Mouse (Mus musculus): ENCODE measurements around the gene Mvk. TPM values are rescaled to one million over a fixed set of nuclear protein-coding genes. Genes with fewer than 3 reads are reported as not detected.
A peak's percentile ranks its signal among the peaks of the same experiment; 100 is the strongest.

Gene Mvk
- polyA plus RNA-seq, 1 experiment from 2014 or later = 28.4 TPM

DNA sequence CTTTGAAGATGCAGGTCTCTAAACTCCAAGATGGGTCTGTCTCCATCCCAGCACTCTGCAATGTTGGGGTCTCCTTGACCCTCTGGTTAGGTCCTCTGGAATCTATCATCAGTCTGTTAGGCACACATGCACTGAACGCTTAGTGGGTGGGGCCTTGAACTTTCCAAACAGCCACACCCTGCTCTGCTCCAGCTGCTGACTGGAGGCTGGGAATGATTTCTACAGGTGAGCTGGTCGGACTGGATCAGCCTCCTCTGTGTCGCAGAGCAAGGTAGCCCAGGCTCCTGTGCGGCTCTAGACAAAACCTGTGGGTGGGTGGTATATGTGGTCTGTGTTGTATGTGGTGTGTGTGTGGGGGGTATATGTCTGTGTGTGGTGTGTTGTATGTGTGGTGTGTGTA, 4.9 kb downstream of the Mvk start:
- in situ Hi-C loops (cut with MboI; ENCODE audit: low pct_unique_long_range_greater_than_20kb) = no loop called here
- TF ChIP-seq CTCF (IDR thresholded peaks at IDR 0.05) = no peak
- DNase-seq (ENCODE audit: low read depth, low spot score) (no peak), ATAC-seq (no peak)
- CTCF ChIA-PET = interaction anchor here (1.0 kb wide), 1 partner anchor 12 kb away, joined by 3 read pairs; no protein-coding TSS in a partner anchor
- POLR2A ChIA-PET = no interaction called here
- no peaks in the 10 kb centered on the region for H3K27me3 ChIP-seq

DNA sequence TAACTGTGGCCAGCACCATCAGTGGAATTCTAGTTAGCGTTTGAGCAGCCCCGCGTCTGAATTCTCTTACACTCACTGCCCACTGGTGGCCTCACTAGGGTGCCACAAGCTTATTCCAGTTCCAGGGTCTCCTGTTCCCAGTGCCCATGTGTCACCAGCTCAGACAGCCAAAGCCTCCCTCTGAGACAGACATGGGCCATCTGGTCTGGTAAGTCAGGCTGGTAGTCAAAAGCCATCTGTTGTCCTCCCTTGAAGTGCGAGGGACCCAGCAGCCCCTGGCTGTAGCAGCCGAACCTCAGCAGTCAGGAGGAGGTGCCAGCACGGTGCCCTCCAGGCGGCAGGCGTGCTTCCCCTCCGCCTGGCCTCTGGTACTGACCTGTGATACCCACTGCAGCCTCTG, 12.2 kb downstream of the Mvk start:
- no peak for TF ChIP-seq CTCF (IDR thresholded peaks at IDR 0.05)
- H3K27me3 ChIP-seq = no peaks in the 10 kb centered on the region
- DNase-seq (ENCODE audit: low read depth, low spot score) = no peak
- ATAC-seq = no peak
- ChIA-PET POLR2A (no interaction called here), CTCF (no interaction called here)
- in situ Hi-C loops (cut with MboI; ENCODE audit: low pct_unique_long_range_greater_than_20kb) = no loop called here

DNA sequence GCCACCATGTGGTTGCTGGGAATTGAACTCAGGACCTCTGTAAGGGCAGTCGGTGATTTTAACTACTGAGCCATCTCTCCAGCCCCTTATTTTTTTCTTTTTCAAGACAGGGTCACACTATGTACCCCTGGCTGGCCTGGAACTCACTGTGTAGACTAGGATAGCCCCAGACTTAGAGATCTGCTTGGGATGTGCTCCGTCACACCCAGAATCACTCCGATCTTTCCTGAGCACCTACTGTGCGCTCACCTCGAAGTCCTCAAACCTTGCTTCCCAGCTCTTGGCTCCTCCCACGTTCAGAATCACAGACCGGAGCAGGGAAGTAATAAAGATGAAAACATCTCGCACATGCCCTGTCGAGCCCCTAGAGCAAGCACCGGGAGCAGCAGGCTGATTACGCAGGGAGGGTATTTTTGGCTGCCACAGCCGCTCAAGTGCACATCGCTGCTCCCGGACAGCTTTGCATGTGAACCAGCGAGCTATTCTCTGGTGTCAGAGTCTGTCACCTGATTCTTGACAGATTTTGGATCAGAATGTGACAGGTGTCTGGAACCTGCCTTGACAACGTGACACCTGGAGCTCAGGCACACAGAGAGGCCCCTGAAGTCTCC, 13.0 kb downstream of the Mvk start:
- TF ChIP-seq CTCF (IDR thresholded peaks at IDR 0.05) = no peak
- CTCF ChIA-PET = interaction anchor here (1.0 to 1.1 kb wide), 3 partner anchors 9 to 163 kb away, joined by 3 read pairs; no protein-coding TSS in a partner anchor
- DNase-seq (ENCODE audit: low read depth, low spot score) (no peak), ATAC-seq (no peak)
- in situ Hi-C loops (cut with MboI; ENCODE audit: low pct_unique_long_range_greater_than_20kb) = no loop called here
- H3K27me3 ChIP-seq = no peaks in the 10 kb centered on the region
- POLR2A ChIA-PET = interaction anchor here (1.0 kb wide), 1 partner anchor 42 kb away, joined by 3 read pairs; no protein-coding TSS in a partner anchor

DNA sequence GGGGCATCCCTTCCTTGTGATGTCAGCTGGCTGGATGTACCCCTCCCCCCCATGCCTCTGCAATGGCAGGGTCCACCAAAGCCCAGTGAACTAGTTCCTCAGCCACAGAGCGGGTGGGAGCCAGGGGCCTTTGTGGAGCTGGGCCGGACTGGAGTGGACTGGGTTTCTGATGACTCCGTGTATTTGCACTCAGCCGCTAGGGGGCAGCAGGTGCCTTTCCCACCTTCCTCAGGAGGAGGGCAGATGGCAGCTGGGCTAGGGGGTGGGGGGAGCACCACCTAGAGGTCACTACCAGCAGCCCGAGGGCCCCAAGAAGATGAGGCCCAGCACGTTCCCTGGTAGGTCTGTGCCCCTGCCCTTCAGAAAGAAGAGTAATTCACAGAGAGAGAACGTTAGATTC, 17.2 kb downstream of the Mvk start:
- no peak for TF ChIP-seq CTCF (IDR thresholded peaks at IDR 0.05)
- ATAC-seq (peak; percentile 31), DNase-seq (ENCODE audit: low read depth, low spot score) (peak; percentile 22)
- ChIA-PET POLR2A (interaction anchor here (0.6 kb wide), 1 partner anchor 213 kb away, joined by 3 read pairs; no protein-coding TSS in a partner anchor), CTCF (interaction anchor here (0.9 to 3.2 kb wide), 15 partner anchors 12 to 163 kb away, joined by 3 to 19 read pairs (median 4); partner anchors contain the start of genes Fam222a, Mmab and Mvk)
- in situ Hi-C loops (cut with MboI; ENCODE audit: low pct_unique_long_range_greater_than_20kb) = loop anchor here (5.0 kb wide), 2 partner anchors 101 to 146 kb away; no protein-coding TSS in a partner anchor
- no peaks in the 10 kb centered on the region for H3K27me3 ChIP-seq

DNA sequence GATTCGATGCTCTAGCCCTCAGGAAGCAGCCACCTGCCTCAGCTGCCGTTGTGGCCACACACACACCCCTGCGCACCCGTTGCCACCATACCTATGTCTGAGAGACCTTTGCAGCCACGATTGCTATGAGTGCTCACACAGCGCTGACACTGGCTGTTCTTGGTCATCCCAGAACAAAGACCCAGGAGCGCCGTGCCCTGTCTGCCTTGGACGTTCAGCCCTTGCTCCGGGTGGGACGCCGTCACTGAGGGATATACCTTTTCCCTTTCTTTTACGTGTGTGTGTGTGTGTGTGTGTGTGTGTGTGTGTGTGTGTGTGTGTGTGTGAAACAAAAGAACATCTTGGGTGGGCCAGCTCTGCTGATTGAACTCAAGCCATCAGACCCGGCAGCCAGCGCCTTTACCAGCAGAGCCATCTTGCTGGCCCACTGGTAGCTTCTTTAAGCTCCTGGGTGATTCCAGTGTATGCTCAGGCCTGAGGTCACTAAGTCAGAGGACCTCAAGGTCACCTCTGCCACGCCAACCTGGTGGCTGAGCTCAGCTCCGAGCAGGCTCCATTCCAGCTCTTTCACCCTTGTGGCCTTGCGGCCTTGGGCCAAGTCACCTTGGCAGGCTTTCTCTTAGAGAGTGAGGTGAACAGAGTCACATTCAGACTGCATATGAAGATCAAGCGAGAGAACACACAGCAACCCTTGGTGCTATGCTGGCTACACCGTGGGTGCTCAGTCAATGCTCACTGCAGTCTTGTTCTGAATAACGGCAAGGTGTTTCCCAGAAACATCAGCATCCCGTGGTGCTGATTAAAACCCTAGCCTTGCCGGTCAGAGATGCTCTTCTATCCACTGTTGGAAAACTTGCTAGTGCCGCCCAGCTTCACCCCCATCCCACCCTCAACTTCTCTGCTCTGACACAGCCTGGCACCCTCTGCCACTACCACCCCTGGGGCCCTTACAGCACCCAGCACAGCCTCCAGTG, 18.3 kb downstream of the Mvk start:
- ATAC-seq (no peak), DNase-seq (ENCODE audit: low read depth, low spot score) (no peak)
- H3K27me3 ChIP-seq = no peaks in the 10 kb centered on the region
- in situ Hi-C loops (cut with MboI; ENCODE audit: low pct_unique_long_range_greater_than_20kb) = loop anchor here (5.0 kb wide), 2 partner anchors 100 to 145 kb away; no protein-coding TSS in a partner anchor
- ChIA-PET CTCF (interaction anchor here (1.1 to 3.2 kb wide), 9 partner anchors 12 to 157 kb away, joined by 3 to 19 read pairs (median 4); partner anchors contain the start of genes Mmab and Mvk), POLR2A (interaction anchor here (1.1 kb wide), 1 partner anchor 105 kb away, joined by 4 read pairs; the partner anchor contains the start of gene Fam222a)
- no peak for TF ChIP-seq CTCF (IDR thresholded peaks at IDR 0.05)

DNA sequence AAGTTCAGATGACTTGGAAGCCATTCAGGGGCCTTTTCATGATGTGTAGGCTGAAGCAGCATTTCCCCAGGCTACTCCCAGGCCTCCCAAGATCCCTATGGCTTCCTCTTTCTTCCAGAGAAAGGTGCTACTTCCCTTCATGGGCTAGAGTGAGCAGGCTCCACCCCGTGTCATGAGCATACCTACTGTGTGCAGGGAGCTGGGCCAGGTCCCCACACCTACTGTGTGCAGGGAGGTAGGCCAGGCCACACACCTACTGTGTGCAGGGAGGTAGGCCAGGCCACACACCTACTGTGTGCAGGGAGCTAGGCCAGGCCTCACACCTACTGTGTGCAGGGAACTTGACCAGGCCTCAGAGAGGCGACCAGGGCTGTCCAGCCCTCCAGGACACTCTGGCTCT, 20.5 kb downstream of the Mvk start:
- DNase-seq (ENCODE audit: low read depth, low spot score) (no peak), ATAC-seq (no peak)
- ChIA-PET POLR2A (no interaction called here), CTCF (no interaction called here)
- peaks cover 7% of the 10 kb centered on the region for H3K27me3 ChIP-seq
- in situ Hi-C loops (cut with MboI; ENCODE audit: low pct_unique_long_range_greater_than_20kb) = loop anchor here (5.0 kb wide), 2 partner anchors 98 to 143 kb away; no protein-coding TSS in a partner anchor
- TF ChIP-seq CTCF (IDR thresholded peaks at IDR 0.05) = no peak

DNA sequence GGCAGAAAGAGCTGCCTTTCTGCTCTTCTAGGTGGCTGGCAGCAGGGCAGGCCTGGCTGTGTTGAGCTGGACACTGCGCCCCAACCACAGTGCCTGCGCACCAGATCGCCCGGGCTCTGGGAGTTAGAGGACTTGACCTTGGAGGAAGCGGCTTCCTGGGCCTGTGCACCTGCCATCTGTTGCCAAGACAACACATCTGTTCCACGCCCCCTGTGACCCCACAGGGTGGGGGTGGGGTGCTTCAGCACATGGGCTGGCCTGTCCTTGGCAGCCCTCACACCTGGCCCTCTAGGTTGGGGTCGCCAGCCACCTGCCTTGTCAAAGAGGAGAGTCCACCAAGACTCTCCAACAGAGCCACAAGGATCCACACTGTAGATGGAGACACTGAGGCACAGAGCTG, 21.6 kb downstream of the Mvk start:
- H3K27me3 ChIP-seq = peaks cover 14% of the 10 kb centered on the region
- DNase-seq (ENCODE audit: low read depth, low spot score) (no peak), ATAC-seq (no peak)
- in situ Hi-C loops (cut with MboI; ENCODE audit: low pct_unique_long_range_greater_than_20kb) = no loop called here
- ChIA-PET POLR2A (no interaction called here), CTCF (interaction anchor here (1.0 kb wide), 1 partner anchor 9 kb away, joined by 3 read pairs; no protein-coding TSS in a partner anchor)
- TF ChIP-seq CTCF (IDR thresholded peaks at IDR 0.05) = no peak

DNA sequence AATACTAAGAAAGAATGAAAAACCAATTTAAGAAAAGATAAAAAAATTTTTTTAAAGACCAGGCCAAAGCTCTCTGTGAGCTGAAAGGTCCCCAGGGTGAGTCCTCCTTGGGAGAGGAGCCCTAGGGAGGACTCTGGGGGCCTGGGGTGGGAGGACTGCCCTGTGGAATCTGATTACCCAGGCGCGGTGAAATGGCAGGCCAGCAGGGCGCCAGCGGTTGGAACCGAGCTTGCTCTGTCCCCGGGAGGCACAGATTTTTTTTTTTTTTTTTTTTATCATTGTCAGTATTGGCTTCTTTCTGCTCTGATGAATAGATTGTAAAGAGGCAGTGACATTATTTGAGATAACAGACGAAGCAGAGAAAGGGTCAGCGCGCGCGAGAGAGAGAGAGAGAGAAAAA, 22.9 kb downstream of the Mvk start:
- POLR2A ChIA-PET = no interaction called here
- peaks cover 21% of the 10 kb centered on the region for H3K27me3 ChIP-seq
- TF ChIP-seq CTCF (IDR thresholded peaks at IDR 0.05) = no peak
- DNase-seq (ENCODE audit: low read depth, low spot score) (no peak), ATAC-seq (no peak)
- in situ Hi-C loops (cut with MboI; ENCODE audit: low pct_unique_long_range_greater_than_20kb) = no loop called here
- CTCF ChIA-PET = no interaction called here

DNA sequence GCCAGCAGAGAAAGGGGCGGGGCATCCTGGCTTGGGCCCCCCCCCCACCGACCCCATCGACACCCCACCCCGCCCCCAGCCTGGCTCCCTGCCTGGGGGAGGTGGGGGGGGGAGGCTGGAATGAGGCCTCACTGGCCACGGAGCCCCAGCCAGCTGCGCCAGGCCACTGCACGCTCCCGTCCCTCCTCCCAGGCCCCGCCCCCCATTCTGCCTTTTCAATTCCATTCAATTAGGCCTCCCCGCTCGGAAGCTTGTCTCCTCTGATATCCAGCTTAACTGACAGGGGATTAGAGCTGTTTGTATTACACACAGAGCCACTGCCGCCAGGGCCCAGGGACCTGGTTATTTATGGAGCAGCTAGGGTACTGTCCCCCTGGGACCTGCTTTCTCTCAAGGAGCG, 23.4 kb downstream of the Mvk start:
- CTCF ChIA-PET = no interaction called here
- H3K27me3 ChIP-seq = peaks cover 25% of the 10 kb centered on the region
- POLR2A ChIA-PET = no interaction called here
- in situ Hi-C loops (cut with MboI; ENCODE audit: low pct_unique_long_range_greater_than_20kb) = no loop called here
- no peak for DNase-seq (ENCODE audit: low read depth, low spot score)
- ATAC-seq = no peak
- no peak for TF ChIP-seq CTCF (IDR thresholded peaks at IDR 0.05)

DNA sequence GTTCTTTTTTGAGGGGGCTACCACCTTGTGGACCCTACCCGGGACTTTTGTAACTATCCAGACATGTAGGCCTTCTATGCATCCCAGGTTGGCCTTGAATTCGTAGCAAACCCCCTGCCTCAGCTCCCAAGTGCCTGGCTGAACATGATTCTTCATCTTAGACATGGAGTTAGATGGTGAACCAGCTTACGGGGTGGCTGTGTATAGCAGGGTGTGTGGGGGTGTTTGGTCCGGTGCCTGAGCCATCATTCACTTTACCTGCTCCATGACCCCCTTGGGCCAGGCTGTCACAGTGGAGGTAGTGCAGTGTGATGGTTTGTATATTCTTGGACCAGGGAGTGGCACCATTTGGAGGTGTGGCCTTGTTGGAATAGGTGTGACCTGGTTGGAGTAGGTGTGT, 23.9 kb downstream of the Mvk start:
- ATAC-seq (no peak), DNase-seq (ENCODE audit: low read depth, low spot score) (no peak)
- ChIA-PET POLR2A (no interaction called here), CTCF (no interaction called here)
- TF ChIP-seq CTCF (IDR thresholded peaks at IDR 0.05) = no peak
- in situ Hi-C loops (cut with MboI; ENCODE audit: low pct_unique_long_range_greater_than_20kb) = no loop called here
- peaks cover 25% of the 10 kb centered on the region for H3K27me3 ChIP-seq

DNA sequence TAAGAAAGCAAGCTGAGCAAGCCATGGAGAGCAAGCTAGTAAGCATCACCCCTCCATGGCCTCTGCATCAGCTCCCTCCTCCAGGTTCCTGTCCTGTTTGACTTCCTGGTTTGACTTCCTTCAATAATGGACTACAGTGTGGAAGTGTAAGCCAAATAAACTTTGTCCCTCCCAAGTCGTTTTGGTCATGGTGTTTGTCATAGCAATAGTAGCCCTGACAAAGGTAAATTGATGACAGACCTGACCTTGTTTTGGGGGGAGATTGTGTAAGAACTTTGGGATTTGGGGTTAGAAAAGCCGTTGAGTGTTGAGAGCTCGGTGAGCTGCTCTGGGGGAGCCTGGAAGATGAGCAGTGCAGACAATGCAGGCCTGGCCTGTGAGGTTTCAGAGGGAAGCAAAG, 26.3 kb downstream of the Mvk start:
- CTCF ChIA-PET = no interaction called here
- in situ Hi-C loops (cut with MboI; ENCODE audit: low pct_unique_long_range_greater_than_20kb) = no loop called here
- TF ChIP-seq CTCF (IDR thresholded peaks at IDR 0.05) = no peak
- POLR2A ChIA-PET = no interaction called here
- H3K27me3 ChIP-seq = peaks cover 36% of the 10 kb centered on the region
- no peak for DNase-seq (ENCODE audit: low read depth, low spot score)
- no peak for ATAC-seq

Measured in Patski (cell line).